Mouse (Mus musculus) forebrain, embryonic 13.5 days (tissue): ENCODE results near the gene Plcl2. TPM values are rescaled to one million over a fixed set of nuclear protein-coding genes. Genes with fewer than 3 reads are reported as not detected.
A peak's percentile ranks its signal among the peaks of the same experiment; 100 is the strongest.

Source experiments
- ATAC-seq: fragments of 200-750 bp; cut with Nextera tagmentation; 2 replicates; pipeline ENCODE4 v1.8.0; 2017
- H3K27ac ChIP-seq: fragments of 300-500 bp; sonication (generic); 2 replicates; pipeline ENCODE4 v1.5.1; 2015; ENCODE audit warnings: inconsistent platforms, mild to moderate bottlenecking, moderate library complexity
- H3K27me3 ChIP-seq: fragments of 300-500 bp; sonication (generic); 2 replicates; pipeline ENCODE4 v1.6.1; 2015; ENCODE audit warnings: mild to moderate bottlenecking, inconsistent platforms
- H3K36me3 ChIP-seq: fragments of 300-500 bp; sonication (generic); 2 replicates; pipeline ENCODE4 v1.6.1; 2015; ENCODE audit warnings: mild to moderate bottlenecking, inconsistent platforms; ENCODE audit not compliant: poor library complexity, severe bottlenecking
- H3K4me1 ChIP-seq: fragments of 300-500 bp; sonication (generic); 2 replicates; pipeline ENCODE4 v1.6.1; 2015; ENCODE audit warnings: inconsistent platforms
- H3K4me2 ChIP-seq: fragments of 300-500 bp; sonication (generic); 2 replicates; pipeline ENCODE4 v1.6.1; 2015; ENCODE audit warnings: inconsistent platforms, mild to moderate bottlenecking, moderate library complexity
- H3K4me3 ChIP-seq: fragments of 300-500 bp; sonication (generic); 2 replicates; pipeline ENCODE4 v1.5.1; 2015; ENCODE audit warnings: mild to moderate bottlenecking, inconsistent platforms
- H3K9ac ChIP-seq: fragments of 300-500 bp; sonication (generic); 2 replicates; pipeline ENCODE4 v1.6.1; 2015; ENCODE audit warnings: mild to moderate bottlenecking, inconsistent platforms
- H3K9me3 ChIP-seq: fragments of 300-500 bp; sonication (generic); replicated peaks from 2 replicates; pipeline ENCODE4 v1.6.1; 2016; ENCODE audit warnings: inconsistent platforms
- WGBS: fragments of 180-500 bp; shearing (Covaris S2); methylation state at CpG from one replicate; pipeline ENCODE4 v1.1.7; 2015; 5-methylcytosine and 5-hydroxymethylcytosine counted together
- polyA plus RNA-seq: library from polyadenylated mRNA; unstranded; fragments of >200 nt; fragmentation: Nextera tagmentation; extraction: Ambion mirVana; gene quantifications from 2 replicates; pipeline ENCODE4 v1.2.1, GENCODE M21; 2015

Plcl2 gene
- polyA plus RNA-seq, 1 experiment from 2014 or later: 5.7 TPM

DNA sequence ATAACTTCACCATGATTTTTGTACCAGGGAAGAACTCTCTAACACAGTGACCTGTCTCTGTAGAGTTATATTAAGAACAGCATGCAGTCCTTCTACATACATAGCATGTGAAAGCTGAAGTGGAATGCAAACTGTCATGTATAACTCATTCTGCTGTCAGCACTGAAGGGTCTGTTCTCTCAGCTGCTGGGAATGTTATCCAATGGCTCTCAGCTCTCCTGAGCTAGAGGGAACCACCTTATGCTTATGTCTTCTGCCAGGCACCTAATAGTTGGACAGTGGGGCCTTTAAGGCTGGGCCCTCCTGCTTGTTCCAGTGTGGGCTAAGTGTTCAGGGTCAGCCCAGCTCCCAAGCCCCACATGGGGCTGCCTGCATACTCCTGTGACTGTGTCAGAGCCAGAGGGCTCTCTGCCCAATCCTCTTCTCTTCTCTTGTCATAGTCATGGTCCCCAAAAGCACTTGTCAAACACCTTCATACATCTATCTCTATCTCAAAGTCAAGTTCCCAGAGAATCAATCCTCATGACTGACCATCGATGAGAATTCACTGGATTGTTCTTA is 22.1 kb upstream of the Plcl2 start:
- Histone ChIP-seq H3K9me3 (no peaks in the 10 kb centered on the region), H3K4me2 (no peak overlapping the region), H3K9ac (no peak overlapping the region), H3K36me3 (no peaks in the 10 kb centered on the region), H3K4me1 (no peaks in the 10 kb centered on the region), H3K4me3 (no peak overlapping the region), H3K27ac (no peak overlapping the region), H3K27me3 (no peaks in the 10 kb centered on the region)
- whole genome bisulfite sequencing: 94% methylated on average over 1 of the region's 1 CpGs
- ATAC-seq: no peak

DNA sequence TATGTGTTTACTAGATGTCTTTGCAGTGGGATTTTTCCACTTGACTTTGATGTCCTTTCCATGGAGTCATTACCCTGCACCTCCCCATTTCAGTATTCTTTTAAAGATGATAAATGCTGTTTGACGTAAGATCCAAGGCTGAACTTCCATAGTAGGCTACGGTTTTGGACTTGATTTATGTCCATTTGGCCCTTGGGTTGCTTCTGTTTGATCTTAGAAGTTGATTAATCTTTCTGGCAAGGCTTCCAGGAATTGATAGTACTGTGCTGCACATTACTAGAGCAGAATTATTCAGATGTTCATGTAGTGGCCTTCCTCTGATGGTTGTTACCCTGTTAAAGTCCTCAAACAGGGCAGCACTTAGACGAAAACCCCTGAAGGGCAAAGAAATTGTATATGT is 21.5 kb upstream of the Plcl2 start:
- Histone ChIP-seq H3K4me3 (no peak overlapping the region), H3K36me3 (no peaks in the 10 kb centered on the region), H3K4me2 (no peak overlapping the region), H3K27ac (no peak overlapping the region), H3K27me3 (no peaks in the 10 kb centered on the region), H3K4me1 (no peaks in the 10 kb centered on the region), H3K9ac (no peak overlapping the region), H3K9me3 (no peaks in the 10 kb centered on the region)
- ATAC-seq: no peak
- WGBS: 91% methylated on average over 3 of the region's 3 CpGs

DNA sequence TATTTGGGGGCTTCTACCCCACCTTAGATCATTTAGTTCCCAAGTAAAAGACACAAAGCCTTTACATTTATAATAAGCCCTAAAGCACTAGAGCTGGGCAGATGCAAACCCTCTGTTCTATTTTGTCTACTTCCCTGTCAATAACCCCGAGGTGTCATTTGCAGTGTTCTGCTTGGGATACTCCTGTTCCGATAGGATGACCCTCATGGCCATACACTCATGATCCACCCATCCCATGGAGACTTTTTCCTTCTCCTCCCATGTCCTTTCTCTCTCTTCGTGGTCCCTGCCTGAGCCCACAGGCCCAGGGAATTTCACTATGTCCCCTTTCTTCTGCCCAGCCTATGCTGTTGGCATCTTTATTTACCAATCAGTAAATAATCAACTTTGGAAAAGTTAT is 20.8 kb upstream of the Plcl2 start:
- no peaks in the 10 kb centered on the region for H3K27me3 ChIP-seq
- no peak overlapping the region for H3K4me2 ChIP-seq
- 87% methylated on average over 3 of the region's 3 CpGs for WGBS

DNA sequence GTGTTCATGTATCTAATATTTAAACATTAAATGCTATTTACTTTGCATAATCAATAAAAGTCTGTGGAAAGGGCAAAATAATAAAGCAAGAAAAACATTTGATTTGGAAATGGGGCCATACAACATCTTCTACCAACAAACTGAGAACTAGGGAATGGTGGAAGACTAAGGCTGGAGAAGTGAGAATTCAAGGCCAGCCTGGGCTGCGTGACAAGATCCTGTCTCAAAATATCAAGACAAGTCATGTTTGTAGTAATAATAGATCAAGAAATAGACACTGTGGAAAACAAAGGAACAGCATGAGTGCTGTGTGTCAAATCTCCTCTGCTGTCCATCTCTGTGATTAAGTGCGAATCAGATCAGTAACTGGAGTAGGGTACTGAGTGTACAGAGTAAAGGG is 20.3 kb upstream of the Plcl2 start:
- no peaks in the 10 kb centered on the region for H3K4me1 ChIP-seq
- H3K9me3 ChIP-seq: no peaks in the 10 kb centered on the region
- WGBS: 84% methylated on average over 2 of the region's 2 CpGs
- no peaks in the 10 kb centered on the region for H3K36me3 ChIP-seq
- no peak overlapping the region for H3K4me2 ChIP-seq
- no peak for ATAC-seq
- no peak overlapping the region; the same call in 1 of the 2 replicates for H3K27ac ChIP-seq
- no peak overlapping the region for H3K9ac ChIP-seq
- no peak overlapping the region for H3K4me3 ChIP-seq
- H3K27me3 ChIP-seq: no peaks in the 10 kb centered on the region

More for the DNA sequence above, 20.8 kb upstream of the Plcl2 start:
- H3K27ac ChIP-seq: no peak overlapping the region
- no peaks in the 10 kb centered on the region for H3K9me3 ChIP-seq
- ATAC-seq: no peak
- no peak overlapping the region for H3K9ac ChIP-seq
- no peaks in the 10 kb centered on the region for H3K36me3 ChIP-seq
- no peak overlapping the region for H3K4me3 ChIP-seq
- H3K4me1 ChIP-seq: no peaks in the 10 kb centered on the region

DNA sequence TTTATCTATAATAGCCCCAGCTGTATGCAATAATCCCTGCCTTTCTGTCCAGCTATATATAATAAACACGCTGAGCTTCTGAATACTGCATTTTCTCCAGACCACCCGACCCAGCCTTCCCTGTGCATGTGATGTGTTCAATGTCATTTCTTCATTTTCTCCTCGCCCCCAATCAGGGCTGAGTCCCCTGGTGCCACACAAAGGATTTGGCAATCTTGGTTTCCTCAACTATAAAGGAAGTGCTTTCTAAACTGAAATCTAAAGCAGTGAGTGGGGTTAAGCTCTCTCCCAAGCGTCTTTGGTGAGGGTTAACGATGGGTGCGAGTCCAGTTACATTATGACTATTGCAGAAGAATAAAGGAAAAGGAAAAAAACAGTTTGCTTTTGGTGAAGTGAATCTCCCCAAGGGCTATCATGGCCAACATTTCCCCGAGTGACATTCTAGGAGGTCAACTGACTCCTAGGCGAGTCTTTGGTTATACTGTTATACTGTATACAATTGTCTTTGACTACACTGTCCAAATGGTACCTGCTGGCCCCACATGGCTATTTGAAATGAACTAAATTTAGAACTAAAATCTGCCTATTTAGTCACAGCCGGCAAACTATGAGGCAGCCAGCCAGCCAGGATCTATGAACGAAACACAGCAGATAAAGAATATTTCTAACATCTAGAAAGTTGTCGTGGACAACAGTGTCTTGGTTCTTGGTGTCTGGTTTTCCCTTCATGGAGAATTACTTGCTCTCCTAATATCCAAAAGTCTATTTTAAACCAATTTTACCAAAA is 18.4 kb upstream of the Plcl2 start:
- H3K4me1 ChIP-seq: no peaks in the 10 kb centered on the region
- ATAC-seq: no peak
- no peak overlapping the region for H3K4me3 ChIP-seq
- no peaks in the 10 kb centered on the region for H3K27me3 ChIP-seq
- H3K9me3 ChIP-seq: no peaks in the 10 kb centered on the region
- H3K4me2 ChIP-seq: no peak overlapping the region
- 78% methylated on average over 11 of the region's 11 CpGs for WGBS
- H3K27ac ChIP-seq: no peak overlapping the region
- H3K9ac ChIP-seq: no peak overlapping the region
- H3K36me3 ChIP-seq: no peaks in the 10 kb centered on the region

DNA sequence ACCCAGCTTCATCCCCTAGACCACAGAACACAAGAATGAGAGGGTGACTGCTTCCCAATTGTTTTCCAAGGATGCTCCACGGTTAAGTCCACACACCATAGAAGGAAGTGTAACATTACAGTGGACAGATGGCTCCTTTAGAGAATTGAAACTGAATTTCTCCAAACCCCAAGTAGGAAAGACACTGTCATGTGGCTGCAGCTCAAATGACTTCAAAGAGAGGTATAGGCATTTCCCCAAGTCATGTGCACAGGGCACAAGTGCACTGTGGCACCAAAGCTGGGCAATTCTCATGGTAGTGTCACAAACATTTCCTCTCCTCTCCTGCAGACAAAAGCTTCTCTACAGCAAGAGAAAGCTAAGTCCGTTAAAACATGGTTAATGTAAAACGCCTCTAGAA is 17.7 kb upstream of the Plcl2 start:
- Histone ChIP-seq H3K9me3 (no peaks in the 10 kb centered on the region), H3K27ac (no peak overlapping the region), H3K4me1 (no peaks in the 10 kb centered on the region), H3K4me2 (no peak overlapping the region), H3K36me3 (no peaks in the 10 kb centered on the region), H3K27me3 (no peaks in the 10 kb centered on the region), H3K9ac (no peak overlapping the region), H3K4me3 (no peak overlapping the region)
- 85% methylated on average over 3 of the region's 3 CpGs for WGBS
- ATAC-seq: no peak

DNA sequence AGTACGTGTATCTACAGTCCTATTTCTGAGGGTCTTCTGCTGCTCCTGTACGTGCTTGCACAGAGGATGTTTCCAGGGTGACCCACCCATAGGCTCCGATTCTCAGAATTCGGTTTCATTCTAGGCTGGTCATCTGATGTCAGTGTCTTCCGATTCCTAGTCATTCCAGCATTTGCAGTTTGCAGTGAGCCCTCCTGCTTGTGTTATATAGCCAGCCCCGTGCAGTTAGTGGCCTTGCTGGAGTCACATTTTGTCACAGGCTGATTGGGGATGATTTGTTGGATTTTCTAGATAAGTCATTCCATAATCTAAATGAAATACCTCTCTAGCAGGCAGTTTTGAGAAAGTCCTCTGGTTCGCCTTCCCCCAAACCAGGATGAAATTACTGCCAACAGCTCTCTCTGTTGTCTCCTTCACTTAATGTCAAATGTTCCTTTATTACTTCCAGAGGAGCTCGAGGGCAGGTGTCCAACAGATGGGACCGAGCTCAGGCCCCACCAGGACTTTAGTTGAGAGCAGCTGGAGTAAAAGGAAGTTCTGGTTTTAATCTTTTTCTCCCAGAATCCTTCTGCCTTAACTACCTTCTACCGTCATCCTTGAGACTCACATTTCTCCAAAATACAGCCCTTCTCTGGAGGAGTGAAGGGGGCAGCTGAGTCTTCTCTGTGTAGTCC is 13.8 kb upstream of the Plcl2 start:
- H3K27ac ChIP-seq: no peak overlapping the region
- no peaks in the 10 kb centered on the region for H3K27me3 ChIP-seq
- 82% methylated on average over 10 of the region's 10 CpGs for WGBS
- H3K9me3 ChIP-seq: no peaks in the 10 kb centered on the region
- no peak for ATAC-seq
- no peak overlapping the region for H3K9ac ChIP-seq
- H3K4me1 ChIP-seq: peaks cover 14% of the 10 kb centered on the region
- no peak overlapping the region for H3K4me3 ChIP-seq
- H3K4me2 ChIP-seq: no peak overlapping the region
- H3K36me3 ChIP-seq: no peaks in the 10 kb centered on the region

DNA sequence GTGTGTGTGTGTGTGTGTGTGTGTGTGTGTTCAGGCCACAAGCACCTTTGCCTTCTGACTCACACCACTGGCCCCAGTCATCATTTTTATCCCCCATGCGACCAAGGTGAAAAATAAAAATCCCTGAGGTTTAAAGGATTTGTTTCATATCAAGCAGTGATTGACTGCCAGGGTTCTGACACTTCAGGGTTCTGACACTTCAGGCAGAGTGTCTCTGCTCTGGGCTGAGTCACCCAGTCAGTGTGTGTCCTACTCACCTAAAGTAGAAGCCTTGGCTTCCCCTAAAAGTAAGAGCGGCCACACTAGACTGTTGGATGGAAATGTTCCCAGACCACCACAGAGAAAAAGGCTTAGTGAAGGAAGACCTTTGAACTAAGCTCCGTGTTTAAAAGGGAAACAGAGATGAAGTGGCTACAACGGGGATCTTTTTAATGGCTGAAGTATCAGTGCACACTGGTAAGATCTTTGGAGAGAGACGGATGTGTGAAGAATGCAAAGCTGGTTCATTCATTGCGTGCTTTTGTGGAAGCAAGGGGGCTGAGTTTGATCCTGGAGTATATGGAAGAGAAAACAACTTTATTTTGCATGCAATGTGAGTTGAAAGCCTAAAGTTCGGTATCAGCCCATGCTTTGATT is 11.0 kb upstream of the Plcl2 start:
- ATAC-seq: peak; percentile 53; the same call in 1 of the 2 replicates
- H3K36me3 ChIP-seq: no peaks in the 10 kb centered on the region
- no peak overlapping the region for H3K9ac ChIP-seq
- H3K4me3 ChIP-seq: no peak overlapping the region
- H3K4me1 ChIP-seq: peaks cover 14% of the 10 kb centered on the region
- H3K27ac ChIP-seq: no peak overlapping the region
- no peak overlapping the region for H3K4me2 ChIP-seq
- no peaks in the 10 kb centered on the region for H3K27me3 ChIP-seq
- H3K9me3 ChIP-seq: no peaks in the 10 kb centered on the region
- 13% methylated on average over 7 of the region's 7 CpGs for WGBS

DNA sequence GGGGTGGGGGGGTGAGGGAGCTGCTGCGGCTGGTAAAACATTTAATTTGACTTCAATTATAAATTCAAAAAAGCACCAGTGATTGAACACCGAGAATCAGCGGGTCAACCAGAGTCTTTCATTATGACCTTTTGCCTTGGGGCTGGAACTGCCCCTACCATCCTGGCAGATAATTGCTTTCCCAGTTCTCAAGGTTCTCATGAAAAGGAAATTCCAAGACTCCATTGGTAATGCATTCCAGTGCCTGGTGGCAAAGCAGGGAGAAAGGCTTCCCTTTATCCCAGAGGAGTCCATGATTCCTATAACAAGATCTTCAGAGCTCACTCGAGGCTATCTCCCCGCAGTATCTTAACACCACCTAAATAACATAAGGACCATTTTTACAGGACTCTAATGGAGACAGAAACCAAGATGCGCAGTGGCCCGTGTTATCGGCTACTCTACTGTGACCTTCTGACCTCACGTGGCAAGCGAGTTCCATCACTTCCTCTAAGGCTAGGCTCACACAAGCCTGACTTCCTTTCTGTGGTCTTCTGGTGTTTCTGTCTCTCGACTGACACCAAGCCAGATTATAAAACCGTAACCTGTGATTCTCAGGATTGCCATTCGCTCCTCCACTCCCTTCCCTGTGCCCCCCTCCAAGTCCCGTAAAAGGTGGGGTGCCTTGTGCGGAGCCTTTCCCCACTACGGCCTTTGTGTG is 10.0 kb upstream of the Plcl2 start:
- no peaks in the 10 kb centered on the region for H3K27me3 ChIP-seq
- H3K27ac ChIP-seq: no peak overlapping the region
- H3K4me2 ChIP-seq: no peak overlapping the region
- WGBS: 55% methylated on average over 16 of the region's 16 CpGs
- no peak overlapping the region for H3K4me3 ChIP-seq
- H3K36me3 ChIP-seq: no peaks in the 10 kb centered on the region
- H3K9ac ChIP-seq: no peak overlapping the region
- H3K4me1 ChIP-seq: peaks cover 14% of the 10 kb centered on the region
- ATAC-seq: no peak
- no peaks in the 10 kb centered on the region for H3K9me3 ChIP-seq

DNA sequence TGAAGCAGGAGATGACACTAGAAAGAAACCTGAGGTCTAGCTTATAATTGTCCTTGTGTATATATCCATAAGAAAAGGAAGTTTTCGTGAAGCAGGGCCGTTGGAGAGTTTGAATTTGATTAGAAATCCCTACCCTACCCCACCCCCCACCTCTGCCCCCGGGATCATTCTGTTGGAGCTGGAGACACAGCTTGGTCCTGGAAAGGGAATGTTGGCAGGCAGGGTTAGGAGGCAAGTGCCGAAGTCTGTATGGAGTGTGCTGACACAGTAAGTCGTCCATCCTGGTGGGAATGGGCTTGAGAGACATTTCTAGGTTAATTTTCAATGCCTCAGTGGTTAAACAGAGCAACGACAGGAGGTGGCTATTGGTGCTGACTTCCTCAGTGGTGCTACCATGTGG is 8.4 kb upstream of the Plcl2 start:
- Histone ChIP-seq H3K4me1 (peaks cover 14% of the 10 kb centered on the region), H3K9ac (no peak overlapping the region), H3K27me3 (no peaks in the 10 kb centered on the region), H3K27ac (no peak overlapping the region), H3K36me3 (no peaks in the 10 kb centered on the region), H3K4me3 (no peak overlapping the region), H3K9me3 (no peaks in the 10 kb centered on the region), H3K4me2 (no peak overlapping the region)
- 73% methylated on average over 6 of the region's 6 CpGs for WGBS
- no peak for ATAC-seq

DNA sequence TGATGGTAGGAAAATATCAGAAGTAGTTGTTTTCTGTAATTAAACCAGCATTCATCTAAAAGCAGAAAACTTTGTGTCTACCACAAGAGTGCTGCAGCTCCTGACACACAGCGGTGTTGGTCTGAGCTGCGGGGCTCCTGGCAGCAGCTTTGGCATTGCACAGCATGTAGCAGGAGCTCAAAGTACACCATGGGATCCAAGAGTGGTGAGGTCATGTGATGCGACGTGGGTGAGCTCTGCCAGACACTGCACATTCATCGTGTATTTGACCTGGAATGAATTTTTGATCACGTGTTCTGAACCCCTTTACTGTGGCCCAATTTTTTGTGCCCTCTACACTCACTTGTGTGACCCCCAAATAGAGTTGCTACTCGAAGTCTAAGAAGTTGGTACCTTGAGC is 6.1 kb upstream of the Plcl2 start:
- H3K4me1 ChIP-seq: peaks cover 14% of the 10 kb centered on the region
- H3K4me2 ChIP-seq: no peak overlapping the region
- WGBS: 86% methylated on average over 7 of the region's 7 CpGs
- no peak overlapping the region for H3K4me3 ChIP-seq
- no peaks in the 10 kb centered on the region for H3K9me3 ChIP-seq
- no peaks in the 10 kb centered on the region for H3K36me3 ChIP-seq
- no peaks in the 10 kb centered on the region for H3K27me3 ChIP-seq
- no peak for ATAC-seq
- no peak overlapping the region for H3K27ac ChIP-seq
- no peak overlapping the region for H3K9ac ChIP-seq
